Mouse (Mus musculus): ENCODE data around the gene Gm17067. TPM values are rescaled to one million over a fixed set of nuclear protein-coding genes. Genes with fewer than 3 reads are reported as not detected.

Gene Gm17067
- polyA plus RNA-seq, 1 experiment from 2014 or later = not detected

Other genes starting within 250 kb of the Gm17067 start
- gene Zfp141, start 221.3 kb downstream of the Gm17067 start, polyA plus RNA-seq (2015; fragmentation: Nextera tagmentation; extraction: Ambion mirVana) = 2.9 and 3.0 TPM in 2 replicates
- gene Gm21028, start 148.4 kb downstream of the Gm17067 start, polyA plus RNA-seq (2015; fragmentation: Nextera tagmentation; extraction: Ambion mirVana) = not detected in 2 replicates
- 0.14 and 0.17 TPM in 2 replicates for gene Zfp977, start 134.5 kb downstream of the Gm17067 start, polyA plus RNA-seq (2015; fragmentation: Nextera tagmentation; extraction: Ambion mirVana)
- gene Zfp976, start 84.4 kb downstream of the Gm17067 start, polyA plus RNA-seq (2015; fragmentation: Nextera tagmentation; extraction: Ambion mirVana) = 0.59 and 0.71 TPM in 2 replicates
- gene Zfp975, start 34.3 kb downstream of the Gm17067 start, polyA plus RNA-seq (2015; fragmentation: Nextera tagmentation; extraction: Ambion mirVana) = 1.5 and 1.7 TPM in 2 replicates
- not detected in 2 replicates for gene Vmn2r62, start 66.5 kb upstream of the Gm17067 start, polyA plus RNA-seq (2015; fragmentation: Nextera tagmentation; extraction: Ambion mirVana)
- not detected in 2 replicates for gene Gm2381, start 140.2 kb upstream of the Gm17067 start, polyA plus RNA-seq (2015; fragmentation: Nextera tagmentation; extraction: Ambion mirVana)
- gene Vmn2r63, start 206.8 kb upstream of the Gm17067 start, polyA plus RNA-seq (2015; fragmentation: Nextera tagmentation; extraction: Ambion mirVana) = not detected in 2 replicates